Mouse (Mus musculus): Measurements from ENCODE around the gene Atic. TPM values are rescaled to one million over a fixed set of nuclear protein-coding genes. Genes with fewer than 3 reads are reported as not detected.

Atic gene
- polyA plus RNA-seq, 1 experiment from 2014 or later: 37.4 TPM

- H3K4me1 ChIP-seq: no peaks in the 10 kb centered on the region
- WGBS: 87% methylated on average over 16 of the region's 16 CpGs
- 0 out of 2 replicates have a peak, but pooled peaks have one; percentile 17 for ATAC-seq (ENCODE audit: low FRiP score)
- H3K27ac ChIP-seq: no peak overlapping the region
- peaks cover 75% of the 10 kb centered on the region for H3K36me3 ChIP-seq (replicated peaks)
- H3K4me2 ChIP-seq: no peak overlapping the region
- no peak overlapping the region for H3K4me3 ChIP-seq (replicated peaks)
- H3K9me3 ChIP-seq: no peaks in the 10 kb centered on the region
- no peaks in the 10 kb centered on the region for H3K27me3 ChIP-seq
- H3K9ac ChIP-seq: no peak overlapping the region
Measured at GRCm38 (mm10) chr1:71567884-71568605, 11.1 kb downstream of the Atic start.

GRCm38 (mm10) chr1:71570116-71570515, 13.2 kb downstream of the Atic start:
- Histone ChIP-seq H3K27me3 (no peaks in the 10 kb centered on the region), H3K36me3 (replicated peaks) (peaks cover 67% of the 10 kb centered on the region), H3K4me3 (replicated peaks) (no peak overlapping the region), H3K4me1 (no peaks in the 10 kb centered on the region), H3K4me2 (no peak overlapping the region), H3K27ac (no peak overlapping the region), H3K9ac (no peak overlapping the region), H3K9me3 (no peaks in the 10 kb centered on the region)
- 85% methylated on average over 4 of the region's 4 CpGs for WGBS
- no peak for ATAC-seq (ENCODE audit: low FRiP score)

DNA sequence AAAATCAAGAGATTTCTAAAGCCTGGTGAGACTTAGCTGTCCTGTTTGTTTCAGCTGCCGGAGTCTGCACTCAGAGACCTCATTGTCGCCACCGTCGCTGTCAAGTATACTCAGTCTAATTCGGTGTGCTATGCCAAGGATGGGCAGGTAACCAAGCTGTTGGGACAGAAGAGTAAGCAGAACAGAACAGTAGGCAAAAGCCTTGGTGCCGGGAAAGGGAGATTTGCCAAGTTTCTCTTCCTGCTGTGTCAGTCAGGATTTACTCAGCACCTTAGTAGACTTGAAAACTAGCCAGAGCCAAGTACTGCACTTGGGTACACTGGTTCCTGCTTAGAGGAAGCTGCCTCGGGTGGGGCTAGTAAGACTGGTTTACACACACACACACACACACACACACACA, 19.0 kb downstream of the Atic start:
- no peaks in the 10 kb centered on the region for H3K27me3 ChIP-seq
- H3K4me1 ChIP-seq: no peaks in the 10 kb centered on the region
- ATAC-seq (ENCODE audit: low FRiP score): no peak
- H3K9me3 ChIP-seq: no peaks in the 10 kb centered on the region
- peaks cover 73% of the 10 kb centered on the region for H3K36me3 ChIP-seq (replicated peaks)
- no peak overlapping the region for H3K27ac ChIP-seq
- no peak overlapping the region for H3K4me2 ChIP-seq
- H3K4me3 ChIP-seq (replicated peaks): no peak overlapping the region
- H3K9ac ChIP-seq: no peak overlapping the region
- WGBS: 95% methylated on average over 7 of the region's 7 CpGs

- 97% methylated on average over 6 of the region's 6 CpGs for WGBS
Measured at GRCm38 (mm10) chr1:71576837-71577236, 19.9 kb downstream of the Atic start.

DNA sequence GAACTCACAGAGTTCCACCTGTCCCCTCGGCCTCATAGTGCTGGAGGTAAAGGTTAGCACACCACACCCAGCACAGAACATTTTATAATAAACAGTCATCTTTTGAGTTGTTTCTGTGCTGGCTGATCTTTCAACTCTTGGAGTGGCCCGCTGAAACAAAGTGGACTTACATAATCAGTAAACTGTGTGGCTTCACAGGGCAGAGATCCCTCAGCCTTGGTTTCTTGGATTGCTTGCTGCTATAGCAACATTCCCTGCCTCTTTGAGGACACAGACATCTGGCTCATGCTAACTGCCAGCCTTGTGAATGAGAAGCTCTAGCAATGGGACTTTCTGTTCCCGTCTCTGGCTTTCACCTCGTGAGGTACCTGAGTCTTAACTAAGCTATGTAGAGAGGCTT, 22.6 kb downstream of the Atic start:
- H3K9me3 ChIP-seq: no peaks in the 10 kb centered on the region
- H3K9ac ChIP-seq: no peak overlapping the region
- H3K36me3 ChIP-seq (replicated peaks): peaks cover 45% of the 10 kb centered on the region
- no peaks in the 10 kb centered on the region for H3K27me3 ChIP-seq
- no peaks in the 10 kb centered on the region for H3K4me1 ChIP-seq
- no peak overlapping the region for H3K4me2 ChIP-seq
- H3K4me3 ChIP-seq (replicated peaks): no peak overlapping the region
- no peak for ATAC-seq (ENCODE audit: low FRiP score)
- WGBS: 95% methylated on average over 4 of the region's 4 CpGs
- H3K27ac ChIP-seq: no peak overlapping the region

More at GRCm38 (mm10) chr1:71576837-71577236, 19.9 kb downstream of the Atic start:
- Histone ChIP-seq H3K27ac (no peak overlapping the region), H3K4me1 (no peaks in the 10 kb centered on the region), H3K27me3 (no peaks in the 10 kb centered on the region), H3K9ac (no peak overlapping the region), H3K9me3 (no peaks in the 10 kb centered on the region), H3K4me3 (replicated peaks) (no peak overlapping the region), H3K4me2 (no peak overlapping the region), H3K36me3 (replicated peaks) (peaks cover 65% of the 10 kb centered on the region)
- ATAC-seq (ENCODE audit: low FRiP score): no peak

DNA sequence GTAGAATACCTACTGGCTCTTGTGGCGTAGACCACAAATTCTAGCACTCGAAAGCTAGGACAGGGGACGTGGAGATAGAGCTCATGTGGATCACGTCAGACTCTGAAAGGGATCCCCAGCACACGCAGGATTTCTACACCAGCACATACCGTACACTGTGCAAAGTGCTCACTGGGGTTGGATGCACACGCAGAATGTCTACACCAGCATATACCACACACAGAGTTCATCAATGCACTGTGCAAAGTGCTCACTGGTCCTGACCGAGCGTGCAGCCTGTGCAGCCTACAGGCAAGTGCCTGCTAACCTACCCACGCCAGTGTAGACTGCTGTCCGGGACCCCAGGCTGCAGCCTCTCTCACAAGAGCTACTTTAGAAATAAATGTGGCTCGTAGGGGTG, 23.5 kb downstream of the Atic start:
- Histone ChIP-seq H3K27ac (no peak overlapping the region), H3K4me3 (replicated peaks) (no peak overlapping the region), H3K4me2 (no peak overlapping the region), H3K9me3 (no peaks in the 10 kb centered on the region), H3K36me3 (replicated peaks) (peaks cover 45% of the 10 kb centered on the region), H3K9ac (no peak overlapping the region), H3K27me3 (no peaks in the 10 kb centered on the region), H3K4me1 (no peaks in the 10 kb centered on the region)
- 97% methylated on average over 12 of the region's 12 CpGs for WGBS
- ATAC-seq (ENCODE audit: low FRiP score): no peak

GRCm38 (mm10) chr1:71583302-71583701, 26.4 kb downstream of the Atic start:
- H3K4me1 ChIP-seq: no peaks in the 10 kb centered on the region
- peaks cover 42% of the 10 kb centered on the region for H3K36me3 ChIP-seq (replicated peaks)
- H3K4me2 ChIP-seq: no peak overlapping the region
- no peak overlapping the region for H3K27ac ChIP-seq
- H3K4me3 ChIP-seq (replicated peaks): no peak overlapping the region
- ATAC-seq (ENCODE audit: low FRiP score): no peak
- H3K27me3 ChIP-seq: no peaks in the 10 kb centered on the region
- no peak overlapping the region for H3K9ac ChIP-seq
- no peaks in the 10 kb centered on the region for H3K9me3 ChIP-seq
- 96% methylated on average over 8 of the region's 8 CpGs for WGBS

DNA sequence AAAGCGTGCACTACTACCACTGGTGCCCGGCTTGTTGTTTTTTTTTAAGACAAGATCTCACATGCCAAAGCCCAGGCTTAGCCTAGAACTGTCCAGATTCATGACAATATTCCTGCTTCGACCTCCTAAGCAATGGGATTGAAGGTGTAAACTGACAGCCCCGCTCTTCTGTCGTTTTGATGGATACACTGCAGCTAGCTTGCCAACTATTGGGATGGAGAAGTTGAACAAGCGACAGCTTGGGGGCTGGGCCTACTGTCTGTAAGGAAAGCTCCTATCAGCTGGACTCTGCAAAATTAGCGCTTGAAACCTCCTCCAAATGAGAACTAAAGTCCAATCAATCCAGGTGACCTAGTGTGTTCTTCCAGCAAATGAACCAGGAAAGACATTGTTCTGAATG, 26.9 kb downstream of the Atic start:
- ATAC-seq (ENCODE audit: low FRiP score): no peak
- Histone ChIP-seq H3K9me3 (no peaks in the 10 kb centered on the region), H3K27ac (no peak overlapping the region), H3K4me3 (replicated peaks) (no peak overlapping the region), H3K4me1 (no peaks in the 10 kb centered on the region), H3K9ac (no peak overlapping the region), H3K36me3 (replicated peaks) (peaks cover 37% of the 10 kb centered on the region), H3K27me3 (no peaks in the 10 kb centered on the region), H3K4me2 (no peak overlapping the region)
- WGBS: 93% methylated on average over 7 of the region's 7 CpGs

DNA sequence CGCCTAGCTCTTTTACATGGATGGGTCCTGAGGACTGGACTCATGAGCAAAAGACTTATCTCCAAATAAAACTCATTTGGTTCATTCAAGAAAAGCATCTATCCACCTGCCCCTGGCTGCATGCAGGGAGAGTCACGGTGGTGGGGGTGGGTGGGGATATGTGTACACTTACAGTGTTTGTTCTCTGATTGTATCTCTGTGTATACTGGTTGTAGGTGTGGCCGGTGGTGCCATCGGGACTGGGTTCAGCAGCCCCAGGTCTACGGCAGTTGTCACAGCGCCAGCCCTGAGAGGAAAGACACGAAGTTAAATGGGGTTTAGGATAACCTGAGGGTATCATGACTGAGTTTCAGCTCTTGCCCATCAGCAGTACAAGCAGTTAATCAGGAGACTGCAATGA, 29.7 kb downstream of the Atic start:
- H3K9me3 ChIP-seq: no peaks in the 10 kb centered on the region
- H3K4me3 ChIP-seq (replicated peaks): no peak overlapping the region
- no peak overlapping the region for H3K27ac ChIP-seq
- 95% methylated on average over 7 of the region's 7 CpGs for WGBS
- no peaks in the 10 kb centered on the region for H3K27me3 ChIP-seq
- H3K4me1 ChIP-seq: no peaks in the 10 kb centered on the region
- peaks cover 47% of the 10 kb centered on the region for H3K36me3 ChIP-seq (replicated peaks)
- ATAC-seq (ENCODE audit: low FRiP score): no peak
- no peak overlapping the region for H3K4me2 ChIP-seq
- no peak overlapping the region for H3K9ac ChIP-seq

DNA sequence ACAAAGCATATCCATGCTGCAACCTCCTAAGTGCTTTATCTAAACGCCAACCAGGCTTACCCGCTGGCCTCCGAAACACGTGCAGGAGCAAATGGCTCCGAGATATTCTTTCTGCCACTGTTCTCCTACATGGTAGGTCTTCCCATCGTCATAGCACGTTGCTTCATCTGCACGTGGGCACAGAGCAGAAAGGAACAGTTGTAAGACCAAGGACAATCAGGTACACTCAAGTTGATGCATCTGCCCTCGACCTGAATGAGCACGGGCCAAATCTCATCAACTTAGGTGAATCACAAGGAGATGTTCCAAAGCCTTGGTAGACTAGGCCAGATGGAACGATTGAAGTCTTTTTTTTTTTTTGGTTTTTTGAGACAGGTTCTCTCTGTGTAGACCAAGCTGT, 33.1 kb downstream of the Atic start:
- Histone ChIP-seq H3K4me3 (replicated peaks) (no peak overlapping the region), H3K4me2 (no peak overlapping the region), H3K4me1 (no peaks in the 10 kb centered on the region), H3K27ac (no peak overlapping the region), H3K9me3 (no peaks in the 10 kb centered on the region), H3K36me3 (replicated peaks) (peaks cover 66% of the 10 kb centered on the region), H3K27me3 (no peaks in the 10 kb centered on the region), H3K9ac (no peak overlapping the region)
- no peak for ATAC-seq (ENCODE audit: low FRiP score)
- 96% methylated on average over 11 of the region's 11 CpGs for WGBS

GRCm38 (mm10) chr1:71593184-71593583, 36.2 kb downstream of the Atic start:
- H3K4me1 ChIP-seq: no peaks in the 10 kb centered on the region
- H3K9ac ChIP-seq: no peak overlapping the region
- no peaks in the 10 kb centered on the region for H3K9me3 ChIP-seq
- no peak overlapping the region for H3K27ac ChIP-seq
- H3K36me3 ChIP-seq (replicated peaks): peaks cover 73% of the 10 kb centered on the region
- no peak for ATAC-seq (ENCODE audit: low FRiP score)
- H3K27me3 ChIP-seq: no peaks in the 10 kb centered on the region
- no peak overlapping the region for H3K4me3 ChIP-seq (replicated peaks)
- no peak overlapping the region for H3K4me2 ChIP-seq
- 95% methylated on average over 9 of the region's 9 CpGs for WGBS

DNA sequence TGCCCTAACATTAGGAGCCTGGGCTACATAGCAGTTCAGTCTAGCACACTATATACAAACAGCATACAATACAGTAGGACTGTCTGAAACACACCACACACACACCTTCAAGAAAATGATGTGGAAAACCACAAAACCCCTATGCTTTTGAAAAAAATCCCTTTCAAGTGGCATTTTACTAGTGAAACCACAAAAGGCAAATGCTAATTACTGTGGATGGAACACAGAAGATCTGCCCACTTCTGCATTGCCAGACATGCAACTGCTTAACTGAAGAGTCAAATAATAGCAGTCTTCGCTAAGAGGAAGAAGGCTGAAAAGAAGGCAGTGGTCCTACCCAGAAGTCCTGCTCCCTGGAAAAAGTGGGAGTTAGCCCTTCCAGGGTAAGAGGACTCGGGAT, 37.3 kb downstream of the Atic start:
- Histone ChIP-seq H3K27me3 (no peaks in the 10 kb centered on the region), H3K27ac (no peak overlapping the region), H3K4me3 (replicated peaks) (no peak overlapping the region), H3K4me2 (no peak overlapping the region), H3K4me1 (no peaks in the 10 kb centered on the region), H3K9ac (no peak overlapping the region), H3K9me3 (no peaks in the 10 kb centered on the region), H3K36me3 (replicated peaks) (peaks cover 81% of the 10 kb centered on the region)
- ATAC-seq (ENCODE audit: low FRiP score): no peak
- 85% methylated on average over 2 of the region's 2 CpGs for WGBS

DNA sequence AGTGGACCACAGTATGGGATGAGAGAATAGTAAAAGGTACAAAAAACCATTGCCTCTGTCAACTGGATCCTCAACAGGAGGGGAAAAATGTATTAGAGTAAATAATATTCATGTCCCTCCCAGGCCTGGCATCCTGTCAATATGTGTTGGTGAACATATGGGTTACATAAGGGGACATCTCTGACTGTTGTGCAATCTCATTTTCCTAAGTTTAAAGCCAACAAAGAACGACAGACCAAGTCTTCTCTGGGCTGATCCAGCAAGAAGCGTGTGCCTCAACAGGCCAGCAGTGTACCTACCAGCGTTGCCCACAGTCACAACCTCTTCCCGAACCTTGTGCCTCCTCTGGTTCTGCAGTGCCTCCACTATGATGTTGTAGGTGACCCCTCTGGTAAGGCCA, 38.4 kb downstream of the Atic start:
- H3K9ac ChIP-seq: no peak overlapping the region
- ATAC-seq (ENCODE audit: low FRiP score): no peak
- H3K9me3 ChIP-seq: no peaks in the 10 kb centered on the region
- no peaks in the 10 kb centered on the region for H3K4me1 ChIP-seq
- peaks cover 80% of the 10 kb centered on the region for H3K36me3 ChIP-seq (replicated peaks)
- H3K4me3 ChIP-seq (replicated peaks): no peak overlapping the region
- no peaks in the 10 kb centered on the region for H3K27me3 ChIP-seq
- H3K27ac ChIP-seq: no peak overlapping the region
- no peak overlapping the region for H3K4me2 ChIP-seq
- WGBS: 93% methylated on average over 4 of the region's 4 CpGs
